Mouse (Mus musculus): Measurements from ENCODE around the gene Fpgs.
A peak's percentile ranks its signal among the peaks of the same experiment; 100 is the strongest.

The Fpgs gene

DNA sequence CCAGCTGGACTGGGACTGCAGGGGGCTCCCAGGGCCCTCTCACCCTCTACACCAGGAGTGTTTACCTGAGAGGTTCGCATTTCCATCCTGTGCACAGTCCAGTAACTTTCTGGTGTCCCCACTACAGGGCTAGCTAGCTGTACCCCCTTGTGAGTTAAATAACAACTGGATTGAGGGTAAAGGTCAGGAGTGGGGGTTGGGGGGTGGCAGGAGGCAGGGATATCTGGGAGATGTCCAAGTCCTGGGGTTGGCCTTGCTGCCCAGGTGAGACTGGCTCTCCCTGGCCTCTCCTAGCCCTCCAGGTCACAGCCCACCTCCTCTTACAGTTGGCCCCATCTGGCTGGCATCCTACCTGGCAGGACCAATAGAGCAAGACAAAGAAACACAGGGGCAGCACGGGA lies at the start of gene Fpgs:
Fpgs (minus strand) TSS at position 125 of the 401 bp plus-strand sequence.
- no peak for DNase-seq (ENCODE audit: low spot score)

DNA sequence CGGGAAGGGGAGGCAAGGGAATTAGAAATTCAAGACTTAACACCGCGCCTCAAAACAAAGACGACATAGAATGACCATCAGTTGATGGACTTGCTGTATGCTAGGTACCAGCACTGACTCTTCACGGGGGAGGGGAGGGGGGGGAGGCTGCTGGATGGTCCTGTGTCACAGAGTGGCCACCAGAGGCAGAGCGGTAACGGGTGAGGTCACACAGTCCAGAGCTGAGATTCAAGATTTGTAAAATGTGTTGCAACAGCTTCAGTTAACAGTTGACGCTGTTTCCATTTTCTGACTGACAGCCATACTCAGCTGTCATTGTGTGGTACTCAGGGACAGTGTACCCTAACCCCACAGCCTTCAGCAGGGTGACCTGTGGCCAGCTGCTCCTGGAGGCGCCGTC lies 48.2 kb upstream of the Fpgs start:
- DNase-seq (ENCODE audit: low spot score): no peak

DNA sequence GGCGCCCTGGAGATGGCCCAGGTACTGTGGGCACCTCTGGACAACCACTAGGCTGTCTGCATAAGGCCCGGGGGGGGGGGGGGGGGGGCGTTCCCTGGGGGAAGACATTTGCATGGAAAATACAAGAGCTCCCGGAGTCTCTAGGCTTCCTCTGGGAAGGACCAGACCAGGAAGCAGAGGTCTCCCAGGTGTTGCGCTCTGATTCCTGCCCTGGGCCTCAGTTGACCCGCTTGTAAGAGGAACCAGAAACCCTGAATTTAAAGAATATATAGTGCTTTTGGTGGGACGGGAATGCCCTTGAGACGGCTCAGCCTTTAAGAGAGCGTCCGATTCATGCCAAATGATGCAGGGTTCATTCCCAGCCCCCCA lies 47.7 kb upstream of the Fpgs start:
- DNase-seq (ENCODE audit: low spot score): no peak

GRCm38 (mm10) chr2:32750887-32751664 lies 47.1 kb upstream of the Fpgs start:
- DNase-seq (ENCODE audit: low spot score): no peak

DNA sequence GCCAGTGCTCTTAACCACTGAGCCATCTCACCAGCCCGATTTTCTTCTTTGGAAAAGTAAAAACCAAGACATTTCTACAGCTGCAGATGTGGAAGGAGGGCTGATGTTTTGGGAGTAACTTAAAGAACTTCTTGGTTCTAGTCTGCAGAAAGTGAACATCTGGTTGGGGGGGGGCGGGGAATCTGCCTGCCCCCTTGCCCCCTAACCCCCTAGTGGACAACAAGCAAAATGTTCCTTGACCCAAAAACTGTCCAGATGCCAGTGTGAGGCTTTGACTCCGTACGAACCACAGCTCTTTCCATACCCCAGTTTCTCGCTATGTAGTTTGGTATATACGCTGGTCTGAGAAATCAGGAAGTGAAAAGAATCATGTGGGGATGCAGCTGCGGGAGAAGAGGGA lies 46.3 kb upstream of the Fpgs start:
- DNase-seq (ENCODE audit: low spot score): no peak

GRCm38 (mm10) chr2:32749082-32749481 lies 45.1 kb upstream of the Fpgs start:
- no peak for DNase-seq (ENCODE audit: low spot score)

DNA sequence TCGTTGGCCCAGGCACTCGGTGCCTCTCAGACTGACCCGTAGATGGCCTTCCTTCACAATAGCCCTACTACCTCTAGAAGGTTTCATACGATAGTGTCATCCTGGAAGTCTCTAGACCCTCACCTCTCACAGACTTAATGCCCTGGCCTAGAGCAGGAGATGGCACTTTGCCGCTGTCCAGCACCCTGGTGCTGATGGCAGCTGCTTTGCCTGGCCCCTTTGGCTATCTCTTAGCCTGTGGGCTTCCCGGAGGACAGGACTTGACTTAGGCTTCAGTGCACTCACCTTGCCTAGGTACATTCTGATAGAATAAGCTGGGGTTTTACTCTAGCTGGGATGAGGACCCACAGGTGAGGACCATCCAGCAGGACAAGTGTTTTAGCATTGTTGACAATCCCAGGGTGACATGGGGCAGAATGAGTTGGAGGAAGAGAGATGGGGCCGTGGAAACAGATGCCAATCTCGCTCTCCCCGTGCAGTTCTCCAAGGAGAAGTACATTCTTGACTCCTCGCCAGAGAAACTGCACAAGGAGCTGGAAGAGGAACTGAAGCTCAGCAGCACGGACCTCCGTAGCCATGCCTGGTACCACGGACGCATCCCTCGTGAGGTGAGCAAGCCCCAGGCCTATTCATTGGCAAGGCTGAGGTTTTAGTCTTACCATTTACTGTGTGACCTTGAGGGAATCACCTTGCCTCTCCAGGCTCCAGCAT lies 40.5 kb upstream of the Fpgs start:
- DNase-seq (ENCODE audit: low spot score): no peak

GRCm38 (mm10) chr2:32742173-32742531 lies 38.2 kb upstream of the Fpgs start:
- no peak for DNase-seq (ENCODE audit: low spot score)

DNA sequence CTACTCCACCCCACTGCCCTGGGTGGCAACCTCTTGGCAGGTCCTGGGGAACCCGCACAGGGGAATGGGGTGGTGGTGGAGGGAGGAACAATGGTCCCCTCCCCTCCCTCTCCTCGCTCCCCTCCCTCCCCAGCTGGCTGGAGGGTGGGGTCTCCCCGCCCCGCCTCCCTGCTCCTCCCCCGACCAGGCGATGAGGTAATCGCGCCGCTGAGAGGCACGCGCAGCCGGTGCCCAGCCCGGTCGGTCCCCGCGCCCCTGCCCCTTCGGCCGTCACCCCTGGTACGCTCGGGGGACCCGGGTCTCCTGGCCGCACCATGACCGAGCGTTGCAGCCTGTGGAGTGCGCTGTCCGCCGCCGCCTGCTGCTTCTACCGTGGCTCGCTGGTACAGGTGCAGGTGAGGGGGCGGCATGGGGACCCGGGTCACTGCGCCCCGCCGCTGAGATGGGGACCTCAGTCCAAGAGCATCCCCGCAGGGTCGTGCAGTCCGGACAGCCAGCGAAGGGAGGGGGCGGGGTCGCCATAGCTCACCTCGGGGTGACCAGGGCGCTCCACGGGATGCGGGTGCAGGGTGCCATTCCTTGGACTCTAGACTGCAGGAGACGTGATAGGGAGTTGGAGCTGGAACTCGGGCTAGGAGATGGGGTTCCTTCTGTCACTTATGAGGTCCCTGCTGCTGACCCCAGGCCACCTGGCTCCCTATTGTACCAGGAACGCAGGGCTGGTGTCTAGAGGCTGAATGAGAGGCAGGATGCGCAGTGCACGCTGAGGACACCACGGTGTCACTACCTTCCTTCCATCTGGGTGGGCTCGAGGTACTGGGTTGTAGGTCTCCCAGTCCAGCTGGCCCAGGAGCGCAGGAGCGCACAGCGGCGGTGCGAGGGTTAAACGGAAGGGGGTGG lies 37.6 kb upstream of the Fpgs start:
- no peak for DNase-seq (ENCODE audit: low spot score)

DNA sequence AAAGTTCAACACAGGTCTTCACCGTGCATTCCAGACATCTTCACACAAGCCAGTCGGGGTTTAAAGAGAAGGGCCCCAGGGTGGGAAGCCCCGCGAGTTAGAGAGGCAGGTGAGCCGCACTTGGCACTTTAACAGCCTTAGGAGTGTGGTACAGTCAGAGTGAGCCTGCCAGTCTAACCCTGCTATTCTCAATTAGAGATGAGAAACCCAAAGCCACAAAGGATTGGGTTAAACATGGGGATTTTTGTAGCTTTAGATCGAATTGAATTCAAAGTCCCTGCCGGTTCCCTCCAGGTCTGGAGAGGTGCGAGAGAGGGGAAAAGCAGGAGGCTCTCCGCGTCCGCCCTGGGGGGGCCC lies 36.9 kb upstream of the Fpgs start, which contains the start of gene 6330409D20Rik:
6330409D20Rik (minus strand) TSS at position 101 of the 357 bp plus-strand sequence.
- no peak for DNase-seq (ENCODE audit: low spot score)

GRCm38 (mm10) chr2:32739311-32739710 lies 35.4 kb upstream of the Fpgs start:
- DNase-seq (ENCODE audit: low spot score): no peak

GRCm38 (mm10) chr2:32737008-32737407 lies 33.1 kb upstream of the Fpgs start:
- no peak for DNase-seq (ENCODE audit: low spot score)

- no peak for DNase-seq (ENCODE audit: low spot score)
Measured at GRCm38 (mm10) chr2:32736306-32736829, 32.4 kb upstream of the Fpgs start.

DNA sequence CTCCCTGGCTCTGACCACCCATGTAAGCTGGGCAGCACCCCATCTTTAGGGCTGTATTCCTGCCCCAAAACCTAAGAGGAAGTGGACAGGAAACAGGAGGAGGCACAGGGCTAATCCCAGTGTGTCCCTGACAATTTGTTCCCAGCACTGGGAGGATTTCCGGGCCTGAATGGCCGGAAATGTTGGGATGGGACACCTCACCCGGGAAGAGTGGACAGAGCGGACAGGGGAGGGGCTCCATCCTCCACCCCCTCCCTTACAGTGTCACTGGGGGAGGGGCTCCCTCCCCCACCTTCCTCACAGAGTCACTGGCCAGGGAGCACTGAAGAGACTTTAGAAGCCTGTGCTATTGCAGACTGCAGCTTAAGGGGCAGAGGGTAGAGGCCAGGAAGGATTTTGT lies 31.0 kb upstream of the Fpgs start:
- no peak for DNase-seq (ENCODE audit: low spot score)

GRCm38 (mm10) chr2:32734480-32734879 lies 30.5 kb upstream of the Fpgs start:
- DNase-seq (ENCODE audit: low spot score): no peak

DNA sequence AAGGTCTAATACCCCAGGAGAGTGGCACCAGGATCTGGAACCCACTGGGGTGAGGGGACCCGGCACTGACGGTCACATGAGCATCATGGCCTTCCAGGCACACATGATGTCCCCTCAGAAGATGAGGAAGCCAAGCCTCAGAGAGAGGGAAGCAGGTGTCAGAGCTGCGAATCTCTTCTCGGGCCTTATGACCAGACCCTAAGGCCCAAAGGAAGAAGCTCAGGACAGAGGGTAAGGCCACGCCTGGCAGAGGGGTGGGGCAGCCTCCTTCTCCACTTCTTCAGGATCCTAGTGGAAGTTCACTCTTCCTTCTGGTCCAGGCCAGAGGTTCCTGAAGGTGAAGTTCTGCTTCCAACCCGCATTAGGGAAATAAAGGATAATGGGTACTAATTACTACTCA lies 28.8 kb upstream of the Fpgs start:
- DNase-seq (ENCODE audit: low spot score): no peak

- DNase-seq (ENCODE audit: low spot score): no peak
Measured at GRCm38 (mm10) chr2:32731911-32732310, 28.0 kb upstream of the Fpgs start.

GRCm38 (mm10) chr2:32730854-32731253 lies 26.9 kb upstream of the Fpgs start:
- no peak for DNase-seq (ENCODE audit: low spot score)

GRCm38 (mm10) chr2:32729547-32729946 lies 25.6 kb upstream of the Fpgs start:
- DNase-seq (ENCODE audit: low spot score): no peak

- no peak for DNase-seq (ENCODE audit: low spot score)
Measured at GRCm38 (mm10) chr2:32728463-32728862, 24.5 kb upstream of the Fpgs start.

- peak; percentile 72 for DNase-seq (ENCODE audit: low spot score)
Measured at GRCm38 (mm10) chr2:32727435-32727834, 23.5 kb upstream of the Fpgs start.

Data from T-cell, adult 2 months (primary cell).